Mouse (Mus musculus) cortical plate, adult 2 months (tissue): ENCODE data around the gene Asic2.

Experiments used
- CTCF ChIP-seq: fragments of 200-500 bp; IDR thresholded peaks from 2 replicates; pipeline ENCODE4 v1.5.1; 2011; ENCODE audit warnings: mild to moderate bottlenecking, control low read depth, low read length; ENCODE audit not compliant: insufficient read depth; ENCODE audit errors: extremely low read depth
- POLR2A ChIP-seq: fragments of 200-500 bp; IDR thresholded peaks from 2 replicates; pipeline ENCODE4 v1.6.1; 2011; ENCODE audit warnings: mild to moderate bottlenecking, low read length, control low read depth; ENCODE audit not compliant: insufficient read depth; ENCODE audit errors: extremely low read depth

- no peak for TF ChIP-seq CTCF
- TF ChIP-seq POLR2A = no peak
Measured at GRCm38 (mm10) chr11:81414596-81414995, 553.7 kb downstream of the Asic2 start.
